Mouse (Mus musculus) brain, embryonic 14.5 days (tissue): ENCODE measurements around the gene Kif3c.

Experiments used
- CTCF ChIP-seq: fragments of 200-500 bp; IDR thresholded peaks from 2 replicates; pipeline ENCODE4 v1.5.1; 2012; ENCODE audit warnings: inconsistent platforms, mild to moderate bottlenecking, moderate library complexity, borderline replicate concordance; ENCODE audit not compliant: insufficient read depth, insufficient read length; ENCODE audit errors: extremely low read depth
- POLR2A ChIP-seq: fragments of 200-500 bp; IDR thresholded peaks from 2 replicates; pipeline ENCODE4 v1.6.1; 2012; ENCODE audit warnings: mild to moderate bottlenecking, inconsistent platforms, borderline replicate concordance; ENCODE audit not compliant: poor library complexity, insufficient read depth, insufficient read length, severe bottlenecking; ENCODE audit errors: extremely low read depth

- TF ChIP-seq CTCF (peak; percentile 66; the same call in 1 of the 2 replicates), POLR2A (no peak)
These were observed 5.6 kb upstream of the Kif3c start for GRCm38 (mm10) chr12:3359302-3359701.
